Mouse (Mus musculus): ENCODE results near the gene Ramp1.

DNA sequence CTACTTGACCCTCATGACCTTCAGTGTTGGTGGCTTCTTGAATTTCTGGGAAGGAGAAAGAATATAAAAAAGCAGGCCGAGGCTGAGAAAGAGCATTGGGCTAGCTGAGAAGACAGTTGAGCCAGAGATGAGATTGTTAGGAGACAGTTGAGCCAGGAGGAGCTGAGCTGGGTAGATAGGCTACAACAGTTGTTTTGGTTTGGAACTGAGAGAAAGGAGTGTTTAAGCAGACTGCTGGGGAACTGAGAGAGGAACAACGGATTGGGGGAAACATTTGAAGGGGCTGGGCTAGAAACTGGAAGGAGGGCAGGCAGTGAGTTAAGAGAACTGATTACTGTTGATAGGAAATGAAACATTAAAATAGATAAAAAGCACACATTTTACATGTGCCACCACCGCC lies 3.6 kb upstream of the Ramp1 start:
- TF ChIP-seq ZNF384 (IDR thresholded peaks at IDR 0.05; ENCODE audit: low read depth, low read length) (no peak), CHD2 (IDR thresholded peaks at IDR 0.05; ENCODE audit: low read depth, low read length) (no peak), HCFC1 (IDR thresholded peaks at IDR 0.05; ENCODE audit: borderline replicate concordance, insufficient read depth, low read length) (no peak), ZC3H11A (IDR thresholded peaks at IDR 0.05; ENCODE audit: borderline replicate concordance, low read depth, low read length) (no peak), MAFK (IDR thresholded peaks at IDR 0.05; ENCODE audit: insufficient read depth, low read depth, low read length) (no peak)

Measured in ES-E14 (cell line).